ENCODE assay signal across 14 mouse cellular contexts in the genomic region with DNA sequence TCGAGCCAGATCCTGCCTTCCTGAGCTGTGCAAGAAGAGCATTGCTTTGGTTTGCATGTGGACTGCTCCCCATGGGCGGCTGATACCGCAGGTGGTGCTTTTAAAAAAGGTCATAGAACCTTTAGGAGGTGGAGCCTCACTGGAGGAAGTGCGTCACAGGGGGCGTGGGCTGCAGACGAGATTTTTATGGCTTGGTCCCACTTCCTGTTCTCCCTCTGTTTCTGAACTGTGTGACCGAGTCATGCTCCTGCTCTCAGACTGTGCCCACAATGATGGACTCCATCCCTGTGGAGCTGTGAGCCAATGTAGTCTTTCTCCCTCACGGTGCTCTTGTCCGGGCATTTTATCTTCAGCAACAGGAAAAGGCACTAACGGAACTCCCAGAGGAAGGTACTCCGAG.
A peak's percentile ranks its signal among the peaks of the same experiment; 100 is the strongest.
DNase-seq lines count a peak whose midpoint lies in the region; ATAC-seq and TF ChIP-seq lines count a peak whose summit lies in the region.
"Had no signal": no experiment of that assay in that cellular context is flagged by ENCODE, and none has a peak within 500 bp of the region (broad histone marks: within the 10 kb centered on the region; RNA-seq: fewer than 3 reads in every experiment).

No protein-coding gene starts in this region.

- no peak overlapping the region for H3K27ac ChIP-seq in kidney, embryonic 15.5 days
- no peak overlapping the region for H3K27ac ChIP-seq in limb, embryonic 13.5 days
- H3K27ac ChIP-seq: hindbrain, embryonic 13.5 days; kidney, postnatal 0 days; limb, embryonic 15.5 days; lung, embryonic 15.5 days had no signal

- H3K4me2 ChIP-seq in kidney, embryonic 15.5 days: 0 out of 2 replicates have a peak overlapping the region, but pooled peaks have one; percentile 12
- 0 out of 2 replicates have a peak overlapping the region, but pooled peaks have one; percentile 11 for H3K4me2 ChIP-seq in limb, embryonic 13.5 days (replicated peaks)
- H3K4me2 ChIP-seq: hindbrain, embryonic 13.5 days; limb, embryonic 15.5 days; lung, embryonic 15.5 days had no signal

- no peak for ATAC-seq in kidney, embryonic 15.5 days (replicated peaks; ENCODE audit: low FRiP score)
- ATAC-seq in limb, embryonic 13.5 days (ENCODE audit: low FRiP score, low read depth): no peak
- no peak for ATAC-seq in activated CD4-positive, CD25-positive, alpha-beta regulatory T cell, adult 4 months
- ATAC-seq: intestine, embryonic 16.5 days had no signal

- no peak for DNase-seq in kidney, postnatal 10 days
- peak; percentile 40 for DNase-seq in ZHBTc4 (ENCODE audit: low read depth, low spot score)
- DNase-seq in cerebellum, adult 9-11 months: no peak
- DNase-seq: embryo, embryonic 11 days; retina, postnatal 1 day had no signal

- H3K9ac ChIP-seq in kidney, embryonic 15.5 days: no peak overlapping the region
- no peak overlapping the region for H3K9ac ChIP-seq in limb, embryonic 13.5 days
- H3K9ac ChIP-seq: hindbrain, embryonic 13.5 days; limb, embryonic 15.5 days; lung, embryonic 15.5 days had no signal

- peaks cover 69% of the 10 kb centered on the region for H3K27me3 ChIP-seq in kidney, embryonic 15.5 days
- peaks cover 37% of the 10 kb centered on the region for H3K27me3 ChIP-seq in E14TG2a.4 (ENCODE audit: insufficient read depth, low read length)
- peaks cover 39% of the 10 kb centered on the region for H3K27me3 ChIP-seq in limb, embryonic 13.5 days

- WGBS in kidney, embryonic 15.5 days: 49% methylated on average over 11 of the region's 11 CpGs
- 58% methylated on average over 11 of the region's 11 CpGs for WGBS in limb, embryonic 13.5 days

- no peaks in the 10 kb centered on the region for H3K36me3 ChIP-seq in kidney, embryonic 15.5 days
- H3K36me3 ChIP-seq in E14TG2a.4 (ENCODE audit: insufficient read depth, low read length): no peaks in the 10 kb centered on the region
- H3K36me3 ChIP-seq in limb, embryonic 13.5 days: no peaks in the 10 kb centered on the region
- H3K36me3 ChIP-seq: hindbrain, embryonic 13.5 days; limb, embryonic 15.5 days; lung, embryonic 15.5 days had no signal

- H3K4me1 ChIP-seq in kidney, embryonic 15.5 days: peaks cover 14% of the 10 kb centered on the region
- peaks cover 36% of the 10 kb centered on the region for H3K4me1 ChIP-seq in E14TG2a.4 (replicated peaks; ENCODE audit: low read depth, low read length)
- peaks cover 34% of the 10 kb centered on the region for H3K4me1 ChIP-seq in limb, embryonic 13.5 days

- no peaks in the 10 kb centered on the region for H3K9me3 ChIP-seq in kidney, embryonic 15.5 days (replicated peaks)
- H3K9me3 ChIP-seq in E14TG2a.4 (ENCODE audit: low read length): peaks cover 5% of the 10 kb centered on the region; the same call in 1 of the 2 replicates
- no peaks in the 10 kb centered on the region for H3K9me3 ChIP-seq in limb, embryonic 13.5 days
- H3K9me3 ChIP-seq: hindbrain, embryonic 13.5 days; limb, embryonic 15.5 days; lung, embryonic 15.5 days had no signal

- no peak overlapping the region for H3K4me3 ChIP-seq in kidney, embryonic 15.5 days (replicated peaks)
- H3K4me3 ChIP-seq in E14TG2a.4 (replicated peaks; ENCODE audit: low read length): peak overlapping the region; percentile 72
- H3K4me3 ChIP-seq in limb, embryonic 13.5 days: no peak overlapping the region
- H3K4me3 ChIP-seq: hindbrain, embryonic 13.5 days; limb, embryonic 15.5 days; lung, embryonic 15.5 days had no signal

- TF ChIP-seq CTCF in E14TG2a.4 (conservative IDR thresholded peaks at IDR 0.05; ENCODE audit: low read length): no peak
